Mouse (Mus musculus) T-helper 1 cell (primary cell): ENCODE data around the gene Sox6.
"Not testable (repeated sequence)": the region's sequence is repeated elsewhere in the genome, so short reads cannot be mapped to it uniquely, and the experiment has no call there.

Experiments
- in situ Hi-C: fragments of 300-600 bp; cut with MboI, MseI; formaldehyde crosslinking; loops from one replicate; pipeline ENCODE4 v1.15.1; 2025; ENCODE audit warnings: high pct_unique_total_duplicates

Gene Sox6

GRCm38 (mm10) chr7:115669207-115670004 lies 369.2 kb downstream of the Sox6 start:
- in situ Hi-C loops: no loop called here

GRCm38 (mm10) chr7:115666686-115667382 lies 371.8 kb downstream of the Sox6 start:
- in situ Hi-C loops: no loop called here

- in situ Hi-C loops: no loop called here
These were observed 375.2 kb downstream of the Sox6 start for GRCm38 (mm10) chr7:115663399-115663798.

- in situ Hi-C loops: no loop called here
These were observed 376.5 kb downstream of the Sox6 start for GRCm38 (mm10) chr7:115662121-115662520.

GRCm38 (mm10) chr7:115646696-115647095 lies 391.9 kb downstream of the Sox6 start:
- in situ Hi-C loops: no loop called here

GRCm38 (mm10) chr7:115645971-115646447 lies 392.6 kb downstream of the Sox6 start:
- in situ Hi-C loops: no loop called here

- in situ Hi-C loops: no loop called here
These were observed 393.2 kb downstream of the Sox6 start for GRCm38 (mm10) chr7:115645272-115645970.

GRCm38 (mm10) chr7:115630691-115631090 lies 407.9 kb downstream of the Sox6 start:
- in situ Hi-C loops: no loop called here

- in situ Hi-C loops: no loop called here
These were observed 408.3 kb downstream of the Sox6 start for GRCm38 (mm10) chr7:115630287-115630686.

- in situ Hi-C loops: no loop called here
These were observed 409.8 kb downstream of the Sox6 start for GRCm38 (mm10) chr7:115628766-115629165.

- in situ Hi-C loops: no loop called here
These were observed 412.6 kb downstream of the Sox6 start for GRCm38 (mm10) chr7:115625956-115626355.

- in situ Hi-C loops: no loop called here
These were observed 413.6 kb downstream of the Sox6 start for GRCm38 (mm10) chr7:115624907-115625552.

- in situ Hi-C loops: no loop called here
These were observed 414.1 kb downstream of the Sox6 start for GRCm38 (mm10) chr7:115624451-115624850.

- in situ Hi-C loops: loop anchor here (10.0 kb wide), 1 partner anchor 121 kb away; no protein-coding TSS in a partner anchor
These were observed 422.8 kb downstream of the Sox6 start for GRCm38 (mm10) chr7:115615697-115616237.

GRCm38 (mm10) chr7:115607485-115607884 lies 431.1 kb downstream of the Sox6 start:
- in situ Hi-C loops: no loop called here

- in situ Hi-C loops: not testable (repeated sequence)
These were observed 432.5 kb downstream of the Sox6 start for GRCm38 (mm10) chr7:115606125-115606524.

GRCm38 (mm10) chr7:115604883-115605282 lies 433.7 kb downstream of the Sox6 start:
- in situ Hi-C loops: no loop called here

- in situ Hi-C loops: no loop called here
These were observed 441.2 kb downstream of the Sox6 start for GRCm38 (mm10) chr7:115597376-115597775.

- in situ Hi-C loops: no loop called here
These were observed 458.1 kb downstream of the Sox6 start for GRCm38 (mm10) chr7:115580461-115580860.

GRCm38 (mm10) chr7:115579826-115580225 lies 458.8 kb downstream of the Sox6 start:
- in situ Hi-C loops: no loop called here

- in situ Hi-C loops: no loop called here
These were observed 462.2 kb downstream of the Sox6 start for GRCm38 (mm10) chr7:115576387-115576786.
